Mouse (Mus musculus): ENCODE data around the gene Srgn.
"Not testable (repeated sequence)": the region's sequence is repeated elsewhere in the genome, so short reads cannot be mapped to it uniquely, and the experiment has no call there.

Srgn gene

GRCm38 (mm10) chr10:62522346-62522950 lies 4.8 kb downstream of the Srgn start:
- in situ Hi-C loops (cut with MboI; ENCODE audit: low sequenced_read_pairs): no loop called here

GRCm38 (mm10) chr10:62521763-62522162 lies 5.5 kb downstream of the Srgn start:
- in situ Hi-C loops (cut with MboI; ENCODE audit: low sequenced_read_pairs): no loop called here

GRCm38 (mm10) chr10:62520911-62521310 lies 6.3 kb downstream of the Srgn start:
- in situ Hi-C loops (cut with MboI; ENCODE audit: low sequenced_read_pairs): no loop called here

GRCm38 (mm10) chr10:62517511-62517910 lies 9.7 kb downstream of the Srgn start:
- in situ Hi-C loops (cut with MboI; ENCODE audit: low sequenced_read_pairs): no loop called here

- in situ Hi-C loops (cut with MboI; ENCODE audit: low sequenced_read_pairs): no loop called here
Observed at GRCm38 (mm10) chr10:62512855-62513254, 14.4 kb downstream of the Srgn start.

GRCm38 (mm10) chr10:62511528-62511927 lies 15.7 kb downstream of the Srgn start:
- in situ Hi-C loops (cut with MboI; ENCODE audit: low sequenced_read_pairs): no loop called here

- in situ Hi-C loops (cut with MboI; ENCODE audit: low sequenced_read_pairs): no loop called here
Observed at GRCm38 (mm10) chr10:62509032-62509656, 18.1 kb downstream of the Srgn start.

- in situ Hi-C loops (cut with MboI; ENCODE audit: low sequenced_read_pairs): no loop called here
Observed at GRCm38 (mm10) chr10:62508459-62508858, 18.8 kb downstream of the Srgn start.

GRCm38 (mm10) chr10:62507591-62508308 lies 19.5 kb downstream of the Srgn start:
- in situ Hi-C loops (cut with MboI; ENCODE audit: low sequenced_read_pairs): no loop called here

GRCm38 (mm10) chr10:62507071-62507470 lies 20.2 kb downstream of the Srgn start:
- in situ Hi-C loops (cut with MboI; ENCODE audit: low sequenced_read_pairs): no loop called here

- in situ Hi-C loops (cut with MboI; ENCODE audit: low sequenced_read_pairs): no loop called here
Observed at GRCm38 (mm10) chr10:62506019-62506556, 21.2 kb downstream of the Srgn start.

GRCm38 (mm10) chr10:62505224-62505983 lies 21.8 kb downstream of the Srgn start:
- in situ Hi-C loops (cut with MboI; ENCODE audit: low sequenced_read_pairs): no loop called here

- in situ Hi-C loops (cut with MboI; ENCODE audit: low sequenced_read_pairs): loop anchor here (5.0 kb wide), 1 partner anchor 43 kb away; no protein-coding TSS in a partner anchor
Observed at GRCm38 (mm10) chr10:62503836-62504628, 23.2 kb downstream of the Srgn start.

GRCm38 (mm10) chr10:62503353-62503752 lies 23.9 kb downstream of the Srgn start:
- in situ Hi-C loops (cut with MboI; ENCODE audit: low sequenced_read_pairs): loop anchor here (5.0 kb wide), 1 partner anchor 44 kb away; no protein-coding TSS in a partner anchor

GRCm38 (mm10) chr10:62501951-62502350 lies 25.3 kb downstream of the Srgn start:
- in situ Hi-C loops (cut with MboI; ENCODE audit: low sequenced_read_pairs): loop anchor here (5.0 kb wide), 1 partner anchor 45 kb away; no protein-coding TSS in a partner anchor

- in situ Hi-C loops (cut with MboI; ENCODE audit: low sequenced_read_pairs): loop anchor here (5.0 kb wide), 1 partner anchor 46 kb away; no protein-coding TSS in a partner anchor
Observed at GRCm38 (mm10) chr10:62500916-62501615, 26.2 kb downstream of the Srgn start.

- in situ Hi-C loops (cut with MboI; ENCODE audit: low sequenced_read_pairs): loop anchor here (5.0 kb wide), 1 partner anchor 47 kb away; no protein-coding TSS in a partner anchor
Observed at GRCm38 (mm10) chr10:62500088-62500915, 26.9 kb downstream of the Srgn start.

GRCm38 (mm10) chr10:62491681-62492080 lies 35.6 kb downstream of the Srgn start:
- in situ Hi-C loops (cut with MboI; ENCODE audit: low sequenced_read_pairs): not testable (repeated sequence)

Measured in CH12F3 (cell line).